Mouse (Mus musculus) lung, postnatal 0 days (tissue): Measurements from ENCODE around the gene Cd72. TPM values are rescaled to one million over a fixed set of nuclear protein-coding genes. Genes with fewer than 3 reads are reported as not detected.

Experiments used
- ATAC-seq: fragments of 200-750 bp; cut with Nextera tagmentation; 2 replicates; pipeline ENCODE4 v1.8.0; 2017; ENCODE audit warnings: moderate library complexity
- DNase-seq: peaks from one replicate; pipeline ENCODE4 v3.0.0-alpha.2; 2016; ENCODE audit warnings: low spot score
- H3K27ac ChIP-seq: fragments of 300-500 bp; sonication (generic); 2 replicates; pipeline ENCODE4 v1.5.1; 2014; ENCODE audit warnings: antibody characterized with exemption, mild to moderate bottlenecking, low read length, mixed read lengths
- H3K27me3 ChIP-seq: fragments of 300-500 bp; sonication (generic); replicated peaks from 2 replicates; pipeline ENCODE4 v1.6.1; 2014; ENCODE audit warnings: low read length, mixed read lengths; ENCODE audit not compliant: insufficient read depth
- H3K36me3 ChIP-seq: fragments of 300-500 bp; sonication (generic); 2 replicates; pipeline ENCODE4 v1.6.1; 2014; ENCODE audit warnings: low read length, mixed read lengths; ENCODE audit not compliant: insufficient read depth
- H3K4me1 ChIP-seq: fragments of 300-500 bp; sonication (generic); 2 replicates; pipeline ENCODE4 v1.6.1; 2014; ENCODE audit warnings: antibody characterized with exemption, low read depth, low read length, mixed read lengths; ENCODE audit not compliant: insufficient read depth
- H3K4me2 ChIP-seq: fragments of 300-500 bp; sonication (generic); replicated peaks from 2 replicates; pipeline ENCODE4 v1.6.1; 2014; ENCODE audit warnings: low read depth, mild to moderate bottlenecking, low read length, moderate library complexity, mixed read lengths
- H3K4me3 ChIP-seq: fragments of 300-500 bp; sonication (generic); 2 replicates; pipeline ENCODE4 v1.5.1; 2014; ENCODE audit warnings: low read depth, low read length
- H3K9ac ChIP-seq: fragments of 300-500 bp; sonication (generic); replicated peaks from 2 replicates; pipeline ENCODE4 v1.6.1; 2014; ENCODE audit warnings: low read depth, mild to moderate bottlenecking
- H3K9me3 ChIP-seq: fragments of 300-500 bp; sonication (generic); 2 replicates; pipeline ENCODE4 v1.6.1; 2016; ENCODE audit warnings: low read length, mixed read lengths
- CTCF ChIP-seq: IDR thresholded peaks from 2 replicates; pipeline ENCODE4 v1.5.1; 2016; ENCODE audit warnings: antibody characterized with exemption, mild to moderate bottlenecking
- EP300 ChIP-seq: IDR thresholded peaks from 2 replicates; pipeline ENCODE4 v1.6.1; 2016; ENCODE audit warnings: antibody characterized with exemption, mild to moderate bottlenecking, control low read depth
- WGBS: fragments of 180-500 bp; shearing (Covaris S2); extraction: QIAGEN DNeasy Blood & Tissue Kit; methylation state at CpG from one replicate; pipeline ENCODE4 v1.1.7; 2014; 5-methylcytosine and 5-hydroxymethylcytosine counted together
- polyA plus RNA-seq: library from polyadenylated mRNA; unstranded; fragments of >200 nt; fragmentation: Nextera tagmentation; extraction: Ambion mirVana; gene quantifications from 2 replicates; pipeline ENCODE4 v1.2.1, GENCODE M21; 2015

Cd72 gene
- polyA plus RNA-seq, 1 experiment from 2014 or later, result 2.7 TPM

DNA sequence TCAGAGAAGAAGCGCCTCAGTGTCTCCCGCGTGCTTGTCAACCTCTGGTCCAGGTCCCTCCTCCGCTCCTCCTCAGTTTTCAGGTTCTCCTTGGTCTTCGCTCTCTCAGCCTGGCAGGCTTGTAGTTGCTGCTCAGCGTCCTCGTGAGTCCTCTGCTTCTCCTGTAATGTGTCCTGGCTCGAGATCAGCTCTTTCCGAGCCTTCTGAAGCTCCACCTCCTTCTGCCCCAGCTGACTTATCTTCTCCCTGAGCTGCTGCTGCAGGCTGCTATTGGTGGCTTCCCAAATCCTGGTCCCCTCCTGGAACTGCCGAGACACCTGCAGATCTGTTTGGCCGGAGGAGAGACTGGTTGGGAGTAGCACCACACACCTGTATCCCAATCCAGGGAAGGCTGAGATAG, 2.1 kb downstream of the Cd72 start:
- Histone ChIP-seq H3K36me3 (no peaks in the 10 kb centered on the region), H3K4me2 (no peak overlapping the region), H3K4me3 (no peak overlapping the region), H3K9ac (no peak overlapping the region), H3K4me1 (peaks cover 4% of the 10 kb centered on the region; the same call in 1 of the 2 replicates), H3K9me3 (no peaks in the 10 kb centered on the region), H3K27me3 (0 out of 2 replicates have a peak, but pooled peaks cover 7% of the 10 kb centered on the region), H3K27ac (no peak overlapping the region)
- ATAC-seq, result no peak
- no peak for DNase-seq
- 47% methylated on average over 11 of the region's 11 CpGs for WGBS
- TF ChIP-seq EP300 (no peak), CTCF (no peak)

DNA sequence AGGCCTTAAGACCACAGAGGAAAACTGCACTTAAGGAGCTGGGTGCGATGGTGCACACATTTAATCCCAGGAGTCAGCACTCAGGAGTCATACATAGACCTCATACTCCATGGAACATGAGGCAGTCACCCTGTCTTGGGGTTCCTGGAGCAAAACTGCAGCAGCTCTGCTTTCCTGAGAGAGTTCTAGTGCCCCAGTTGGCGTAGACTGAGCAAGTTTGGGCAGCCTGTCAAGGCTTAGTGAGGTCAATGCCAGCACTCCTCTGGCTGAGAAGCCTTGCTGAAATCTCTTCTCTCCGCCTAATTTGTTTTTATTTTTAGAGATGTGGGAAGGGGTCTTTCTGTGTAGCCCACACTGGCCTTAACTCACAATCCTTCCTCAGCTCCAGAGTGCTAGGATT, 5.9 kb downstream of the Cd72 start:
- TF ChIP-seq EP300 (no peak), CTCF (no peak)
- ATAC-seq (no peak), DNase-seq (no peak)
- WGBS, result 86% methylated on average over 3 of the region's 3 CpGs
- 0 out of 2 replicates have a peak, but pooled peaks cover 8% of the 10 kb centered on the region for H3K36me3 ChIP-seq
- no peak overlapping the region for H3K4me2 ChIP-seq
- H3K4me3 ChIP-seq, result no peak overlapping the region
- no peaks in the 10 kb centered on the region for H3K9me3 ChIP-seq
- H3K4me1 ChIP-seq, result peaks cover 1% of the 10 kb centered on the region; the same call in 1 of the 2 replicates
- H3K27ac ChIP-seq, result no peak overlapping the region
- H3K27me3 ChIP-seq, result 0 out of 2 replicates have a peak, but pooled peaks cover 4% of the 10 kb centered on the region
- no peak overlapping the region for H3K9ac ChIP-seq

DNA sequence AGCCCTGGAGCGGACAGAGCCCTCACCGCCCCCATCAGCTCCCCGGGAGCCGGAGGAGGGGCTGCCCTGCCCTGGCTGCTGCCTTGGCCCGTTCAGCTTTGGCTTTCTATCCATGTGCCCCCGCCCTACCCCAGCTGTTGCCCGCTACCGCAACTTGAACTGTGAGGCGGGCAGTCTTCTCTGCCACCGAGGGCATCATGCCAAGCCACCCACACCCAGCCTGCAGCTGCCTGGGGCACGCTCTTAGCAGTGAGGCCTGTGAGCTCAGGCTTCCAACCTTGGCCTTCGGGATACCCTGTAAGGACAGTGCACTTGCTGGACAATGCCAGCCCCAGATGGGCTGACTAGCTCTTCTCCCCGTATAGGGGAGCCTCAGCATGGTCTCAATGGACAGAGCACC, 7.2 kb downstream of the Cd72 start:
- no peak overlapping the region for H3K27ac ChIP-seq
- H3K4me2 ChIP-seq, result no peak overlapping the region
- 0 out of 2 replicates have a peak, but pooled peaks cover 8% of the 10 kb centered on the region for H3K36me3 ChIP-seq
- 84% methylated on average over 13 of the region's 13 CpGs for WGBS
- no peaks in the 10 kb centered on the region for H3K9me3 ChIP-seq
- H3K27me3 ChIP-seq, result no peaks in the 10 kb centered on the region
- TF ChIP-seq CTCF, result no peak
- no peak for TF ChIP-seq EP300
- H3K4me1 ChIP-seq, result no peaks in the 10 kb centered on the region
- no peak overlapping the region for H3K4me3 ChIP-seq
- ATAC-seq (no peak), DNase-seq (no peak)
- H3K9ac ChIP-seq, result no peak overlapping the region

DNA sequence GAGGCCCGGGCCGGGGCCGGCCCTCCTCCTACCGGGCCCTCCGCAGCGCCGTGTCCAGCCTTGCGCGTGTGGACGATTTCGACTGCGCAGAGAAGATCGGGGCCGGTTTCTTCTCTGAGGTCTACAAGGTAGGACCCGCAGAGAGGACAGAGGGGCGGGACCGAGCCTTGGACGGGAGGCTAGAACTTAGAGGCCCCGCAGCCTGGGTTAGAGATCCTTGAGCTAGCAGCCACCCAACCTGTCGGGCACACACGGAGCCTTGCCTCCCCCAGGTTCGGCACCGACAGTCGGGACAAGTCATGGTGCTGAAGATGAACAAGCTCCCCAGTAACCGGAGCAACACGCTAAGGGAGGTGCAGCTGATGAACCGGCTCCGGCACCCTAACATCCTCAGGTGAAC, 10.9 kb downstream of the Cd72 start:
- H3K4me1 ChIP-seq, result no peaks in the 10 kb centered on the region
- peak overlapping the region; percentile 92 for H3K27ac ChIP-seq
- no peaks in the 10 kb centered on the region for H3K27me3 ChIP-seq
- WGBS, result 7% methylated on average over 28 of the region's 28 CpGs
- TF ChIP-seq EP300, result no peak
- no peak for TF ChIP-seq CTCF
- ATAC-seq (no peak), DNase-seq (peak; percentile 42)
- no peaks in the 10 kb centered on the region for H3K9me3 ChIP-seq
- H3K9ac ChIP-seq, result peak overlapping the region; percentile 98
- peak overlapping the region; percentile 93 for H3K4me2 ChIP-seq
- H3K4me3 ChIP-seq, result peak overlapping the region; percentile 96
- H3K36me3 ChIP-seq, result 0 out of 2 replicates have a peak, but pooled peaks cover 8% of the 10 kb centered on the region

DNA sequence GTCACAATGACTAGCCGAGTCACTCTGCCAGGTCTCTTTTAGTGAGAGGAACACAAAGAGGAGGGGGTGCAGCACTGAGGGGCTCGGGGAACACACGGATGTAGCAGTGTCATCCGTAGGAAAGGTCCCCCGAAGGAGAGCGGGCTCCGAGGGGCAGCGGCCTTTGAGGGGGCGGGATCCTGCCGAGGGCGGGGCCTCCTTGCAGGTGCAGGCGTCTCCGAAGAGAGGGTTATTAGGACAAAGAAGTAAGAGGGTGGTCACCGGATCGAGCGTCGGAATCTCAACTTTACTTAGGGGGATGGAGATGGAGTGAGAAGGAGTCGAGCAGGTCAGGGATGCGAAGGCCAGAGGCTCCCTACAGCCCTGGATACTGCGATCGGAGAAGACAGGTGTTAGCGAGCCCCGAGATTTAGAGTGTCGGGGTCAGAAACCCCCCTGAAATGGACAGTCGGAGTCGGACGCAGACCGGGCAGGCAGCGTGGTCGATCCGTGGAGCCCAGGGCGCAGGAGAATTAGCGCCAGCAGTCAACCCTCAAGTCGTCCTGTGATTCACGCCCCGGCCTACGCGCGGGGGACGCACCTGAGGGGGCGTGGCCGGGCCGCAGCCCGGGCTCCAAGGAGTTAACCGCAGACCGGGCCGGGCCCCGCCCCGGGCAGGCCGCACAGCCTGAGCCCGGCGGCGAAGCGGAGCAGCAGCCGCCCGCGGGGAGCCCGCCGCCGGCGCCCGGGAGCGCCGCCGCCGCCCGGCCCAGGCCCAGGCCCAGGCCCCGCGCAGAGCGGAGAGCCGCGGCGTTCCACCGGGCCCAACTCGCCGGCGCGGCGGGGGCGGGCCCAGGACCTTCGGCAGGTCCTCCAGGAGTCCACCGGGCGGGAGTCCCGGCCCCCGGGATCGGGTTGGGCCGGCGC, 11.7 kb downstream of the Cd72 start:
- under 1% methylated on average over 44 of the region's 88 CpGs for WGBS
- peak overlapping the region; percentile 96 for H3K4me3 ChIP-seq
- peak overlapping the region; percentile 92 for H3K27ac ChIP-seq
- H3K4me2 ChIP-seq, result peak overlapping the region; percentile 93
- H3K36me3 ChIP-seq, result 0 out of 2 replicates have a peak, but pooled peaks cover 8% of the 10 kb centered on the region
- H3K9ac ChIP-seq, result peak overlapping the region; percentile 98
- H3K9me3 ChIP-seq, result no peaks in the 10 kb centered on the region
- no peaks in the 10 kb centered on the region for H3K27me3 ChIP-seq
- no peaks in the 10 kb centered on the region for H3K4me1 ChIP-seq
- TF ChIP-seq EP300 (no peak), CTCF (no peak)
- peak; percentile 90 for DNase-seq
- peak; percentile 77 for ATAC-seq

DNA sequence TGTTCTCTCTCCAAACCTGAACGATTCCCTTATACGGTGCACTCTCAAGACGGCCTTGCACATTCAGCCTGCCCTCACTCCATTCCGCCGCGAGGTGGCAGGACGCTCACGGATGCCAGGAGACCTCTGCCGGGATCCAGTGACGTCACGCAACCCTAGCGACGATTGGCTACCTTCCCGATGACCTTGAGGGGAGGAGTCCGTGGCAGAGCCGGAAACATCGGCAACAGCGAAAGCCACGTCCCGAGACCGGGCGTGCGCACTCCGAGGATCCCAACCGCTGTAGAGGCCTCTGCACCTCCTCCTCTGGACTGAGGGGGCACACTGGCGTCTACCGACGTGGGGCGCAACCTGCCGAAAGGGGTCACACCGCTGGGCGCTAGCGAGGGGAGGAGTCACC, 12.4 kb downstream of the Cd72 start:
- no peaks in the 10 kb centered on the region for H3K27me3 ChIP-seq
- peak overlapping the region; percentile 92 for H3K27ac ChIP-seq
- 0 out of 2 replicates have a peak, but pooled peaks cover 6% of the 10 kb centered on the region for H3K36me3 ChIP-seq
- H3K4me1 ChIP-seq, result no peaks in the 10 kb centered on the region
- DNase-seq, result peak; percentile 99
- peak overlapping the region; percentile 98 for H3K9ac ChIP-seq
- TF ChIP-seq EP300 (no peak), CTCF (peak; percentile 96)
- H3K9me3 ChIP-seq, result no peaks in the 10 kb centered on the region
- peak overlapping the region; percentile 96 for H3K4me3 ChIP-seq
- peak overlapping the region; percentile 93 for H3K4me2 ChIP-seq
- peak; percentile 95 for ATAC-seq
- WGBS, result under 1% methylated on average over 33 of the region's 33 CpGs
